15 mouse cellular contexts compared by ENCODE assay signal in genomic region chr9:46643551-46643950, GRCm38 (mm10).
"Had no signal": no experiment of that assay in that cellular context is flagged by ENCODE, and none has a peak within 500 bp of the region (broad histone marks: within the 10 kb centered on the region; RNA-seq: fewer than 3 reads in every experiment).

No protein-coding gene starts in this region.

- H3K9me3 ChIP-seq: midbrain, embryonic 12.5 days; neural tube, embryonic 12.5 days; stomach, embryonic 15.5 days had no signal

- H3K4me1 ChIP-seq: megakaryocyte, embryonic 14.5 days; stomach, embryonic 15.5 days had no signal

- H3K4me2 ChIP-seq: lung, embryonic 14.5 days; midbrain, embryonic 12.5 days; neural tube, embryonic 12.5 days; stomach, embryonic 15.5 days had no signal

- H3K9ac ChIP-seq: lung, embryonic 14.5 days; midbrain, embryonic 12.5 days; neural tube, embryonic 12.5 days; stomach, embryonic 15.5 days had no signal

- H3K36me3 ChIP-seq: midbrain, embryonic 12.5 days; neural tube, embryonic 12.5 days; stomach, embryonic 15.5 days had no signal

- H3K4me3 ChIP-seq: megakaryocyte, embryonic 14.5 days; midbrain, embryonic 12.5 days; neural tube, embryonic 12.5 days; stomach, embryonic 15.5 days had no signal

- DNase-seq: lung, adult 18-20 months; lung, embryonic 14.5 days; lung, postnatal 14 days; lung, postnatal 36 days; midbrain, embryonic 14.5 days; right cerebral cortex, postnatal 14 days; thymus, adult 2 months; thymus, postnatal 25 days; thymus, postnatal 4 days had no signal

- H3K27ac ChIP-seq: macrophage; midbrain, embryonic 12.5 days; neural tube, embryonic 12.5 days; stomach, embryonic 15.5 days; stomach, postnatal 0 days had no signal

- H3K27me3 ChIP-seq: megakaryocyte, embryonic 14.5 days; midbrain, embryonic 12.5 days; neural tube, embryonic 12.5 days; stomach, embryonic 15.5 days had no signal
